Mouse (Mus musculus): ENCODE results near the gene Tmem201. TPM values are rescaled to one million over a fixed set of nuclear protein-coding genes. Genes with fewer than 3 reads are reported as not detected.

Gene Tmem201
- polyA plus RNA-seq, 1 experiment from 2014 or later, result 5.8 TPM

DNA sequence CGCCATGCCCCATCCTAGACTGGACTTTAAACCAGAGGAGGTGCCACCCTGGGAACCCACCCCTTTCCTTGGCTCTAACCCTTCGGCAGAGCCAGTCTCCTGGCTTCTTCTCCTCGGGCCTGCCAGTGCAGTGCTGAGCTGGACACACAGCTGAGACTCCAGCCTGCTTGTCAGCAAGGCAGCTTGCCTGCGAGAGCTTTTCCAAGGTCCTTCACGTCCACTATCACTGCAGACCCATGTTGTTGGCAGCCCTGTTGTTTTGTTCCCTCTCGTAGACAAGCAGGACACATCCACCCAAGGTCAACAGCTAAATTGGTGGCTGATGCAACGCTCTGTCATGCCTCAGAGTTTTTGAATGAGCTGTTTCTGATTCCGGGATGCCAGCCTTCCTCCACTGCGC is 39.3 kb upstream of the Tmem201 start:
- peak overlapping the region; percentile 54 for H3K4me2 ChIP-seq (ENCODE audit: low read depth, low read length)
- peak overlapping the region; percentile 95 for H3K27ac ChIP-seq (ENCODE audit: low read depth)
- DNase-seq (no peak), ATAC-seq (peak; percentile 32)
- H3K36me3 ChIP-seq (replicated peaks; ENCODE audit: insufficient read depth, low read length), result no peaks in the 10 kb centered on the region
- no peak for TF ChIP-seq EP300 (IDR thresholded peaks at IDR 0.05; ENCODE audit: low read depth)
- TF ChIP-seq CTCF (IDR thresholded peaks at IDR 0.05; ENCODE audit: low read depth), result no peak
- H3K9me3 ChIP-seq (ENCODE audit: low read length), result no peaks in the 10 kb centered on the region
- peak overlapping the region; percentile 62 for H3K9ac ChIP-seq (replicated peaks)
- H3K27me3 ChIP-seq (ENCODE audit: insufficient read depth, low read length), result no peaks in the 10 kb centered on the region
- peaks cover 27% of the 10 kb centered on the region for H3K4me1 ChIP-seq (ENCODE audit: insufficient read depth)
- peak overlapping the region; percentile 7; the same call in 1 of the 2 replicates for H3K4me3 ChIP-seq (ENCODE audit: low read depth, low read length)
- 63% methylated on average over 9 of the region's 9 CpGs for WGBS (ENCODE audit: insufficient replicate concordance)

- DNase-seq (no peak), ATAC-seq (peak; percentile 7; the same call in 1 of the 2 replicates)
- TF ChIP-seq EP300 (IDR thresholded peaks at IDR 0.05; ENCODE audit: low read depth), result no peak
- no peak for TF ChIP-seq CTCF (IDR thresholded peaks at IDR 0.05; ENCODE audit: low read depth)
- H3K9me3 ChIP-seq (ENCODE audit: low read length), result no peaks in the 10 kb centered on the region
- H3K9ac ChIP-seq (replicated peaks), result peak overlapping the region; percentile 62; the same call in 1 of the 2 replicates
- no peaks in the 10 kb centered on the region for H3K27me3 ChIP-seq (ENCODE audit: insufficient read depth, low read length)
- H3K27ac ChIP-seq (ENCODE audit: low read depth), result peak overlapping the region; percentile 95
- H3K36me3 ChIP-seq (replicated peaks; ENCODE audit: insufficient read depth, low read length), result no peaks in the 10 kb centered on the region
- peaks cover 27% of the 10 kb centered on the region for H3K4me1 ChIP-seq (ENCODE audit: insufficient read depth)
- H3K4me2 ChIP-seq (ENCODE audit: low read depth, low read length), result peak overlapping the region; percentile 54
- 14% methylated on average over 8 of the region's 8 CpGs for WGBS (ENCODE audit: insufficient replicate concordance)
- peak overlapping the region; percentile 18; the same call in 1 of the 2 replicates for H3K4me3 ChIP-seq (ENCODE audit: low read depth, low read length)
Observed at GRCm38 (mm10) chr4:149775760-149776362, 38.0 kb upstream of the Tmem201 start.

DNA sequence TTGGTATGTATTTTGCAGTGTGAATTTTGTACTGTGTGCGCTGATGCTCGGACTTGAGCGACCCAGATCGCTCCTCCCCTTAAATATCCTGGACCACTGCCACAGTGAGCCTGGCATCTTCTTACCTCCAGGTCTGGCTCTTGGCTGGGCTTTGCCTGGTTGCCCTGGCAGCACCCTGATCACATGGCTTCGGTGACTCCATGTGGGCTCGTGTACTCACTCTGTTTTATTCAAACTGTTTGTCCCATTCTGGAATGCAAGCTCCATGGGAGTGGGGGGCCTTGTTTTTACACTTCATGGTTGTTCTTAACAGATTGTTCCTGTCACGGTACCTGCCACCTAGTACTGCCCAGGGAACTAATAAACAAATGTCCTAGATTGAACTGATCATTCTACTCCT is 37.5 kb upstream of the Tmem201 start:
- TF ChIP-seq EP300 (IDR thresholded peaks at IDR 0.05; ENCODE audit: low read depth) (no peak; the same call in 1 of the 2 replicates), CTCF (IDR thresholded peaks at IDR 0.05; ENCODE audit: low read depth) (no peak)
- Histone ChIP-seq H3K27ac (ENCODE audit: low read depth) (peak overlapping the region; percentile 95), H3K4me3 (ENCODE audit: low read depth, low read length) (no peak overlapping the region), H3K9ac (replicated peaks) (no peak overlapping the region), H3K4me1 (ENCODE audit: insufficient read depth) (peaks cover 24% of the 10 kb centered on the region), H3K4me2 (ENCODE audit: low read depth, low read length) (0 out of 2 replicates have a peak overlapping the region, but pooled peaks have one; percentile 54), H3K36me3 (replicated peaks; ENCODE audit: insufficient read depth, low read length) (no peaks in the 10 kb centered on the region), H3K9me3 (ENCODE audit: low read length) (no peaks in the 10 kb centered on the region), H3K27me3 (ENCODE audit: insufficient read depth, low read length) (no peaks in the 10 kb centered on the region)
- ATAC-seq (peak; percentile 33), DNase-seq (no peak)
- WGBS (ENCODE audit: insufficient replicate concordance), result 64% methylated on average over 7 of the region's 7 CpGs

GRCm38 (mm10) chr4:149774094-149774470 is 36.2 kb upstream of the Tmem201 start, which contains the start of gene Slc25a33:
TSS of gene Slc25a33 (minus strand) at chr4:149774277.
- Histone ChIP-seq H3K36me3 (replicated peaks; ENCODE audit: insufficient read depth, low read length) (no peaks in the 10 kb centered on the region), H3K4me3 (ENCODE audit: low read depth, low read length) (peak within 1 kb of the TSS; percentile 77), H3K9ac (replicated peaks) (peak within 1 kb of the TSS; percentile 96), H3K4me2 (ENCODE audit: low read depth, low read length) (peak within 1 kb of the TSS; percentile 97), H3K27ac (ENCODE audit: low read depth) (peak within 1 kb of the TSS; percentile 95), H3K27me3 (ENCODE audit: insufficient read depth, low read length) (no peaks in the 10 kb centered on the region), H3K4me1 (ENCODE audit: insufficient read depth) (peaks cover 13% of the 10 kb centered on the region), H3K9me3 (ENCODE audit: low read length) (no peaks in the 10 kb centered on the region)
- ATAC-seq, result peak; percentile 84
- TF ChIP-seq EP300 (IDR thresholded peaks at IDR 0.05; ENCODE audit: low read depth), result no peak
- no peak for TF ChIP-seq CTCF (IDR thresholded peaks at IDR 0.05; ENCODE audit: low read depth)
- under 1% methylated on average over 51 of the region's 51 CpGs for WGBS (ENCODE audit: insufficient replicate concordance)
- DNase-seq, result peak; percentile 95

DNA sequence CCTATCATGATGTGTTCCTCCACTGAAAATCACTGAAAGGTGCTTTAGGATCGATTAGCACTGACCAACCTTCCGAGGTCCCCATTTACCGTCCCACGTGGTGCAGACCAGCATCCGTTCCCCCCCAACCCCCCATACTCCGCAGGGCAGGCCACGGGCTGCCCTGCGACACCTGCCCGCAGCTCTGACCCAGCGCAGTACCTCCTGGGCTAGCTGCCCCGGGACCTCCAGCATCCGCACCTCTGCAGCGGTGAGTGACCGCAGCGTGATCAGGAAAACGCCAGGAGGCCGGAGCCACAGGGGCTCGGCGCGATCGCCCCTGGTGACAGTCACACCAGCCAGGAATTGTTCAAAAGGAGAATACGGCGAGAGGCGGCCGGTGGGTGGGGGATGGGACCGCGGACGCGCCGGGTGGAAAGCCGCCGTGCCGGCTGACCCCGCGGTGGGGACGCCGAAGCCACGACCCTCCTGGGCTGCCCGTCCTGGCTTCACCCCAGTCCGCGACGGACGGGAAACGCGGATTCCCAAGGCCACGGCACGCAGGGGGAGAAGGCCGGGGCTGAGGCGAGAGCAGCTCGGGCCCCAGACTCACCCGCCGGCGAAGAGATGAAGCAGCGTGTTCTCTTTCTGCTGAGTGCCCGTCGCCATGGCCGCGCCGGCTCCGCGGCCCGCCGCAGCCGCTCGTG is 35.7 kb upstream of the Tmem201 start:
- DNase-seq, result peak; percentile 60
- Histone ChIP-seq H3K4me2 (ENCODE audit: low read depth, low read length) (peak overlapping the region; percentile 97), H3K27me3 (ENCODE audit: insufficient read depth, low read length) (no peaks in the 10 kb centered on the region), H3K27ac (ENCODE audit: low read depth) (peak overlapping the region; percentile 94), H3K4me1 (ENCODE audit: insufficient read depth) (peaks cover 13% of the 10 kb centered on the region; the same call in 1 of the 2 replicates), H3K36me3 (replicated peaks; ENCODE audit: insufficient read depth, low read length) (no peaks in the 10 kb centered on the region), H3K9me3 (ENCODE audit: low read length) (no peaks in the 10 kb centered on the region), H3K9ac (replicated peaks) (peak overlapping the region; percentile 96), H3K4me3 (ENCODE audit: low read depth, low read length) (peak overlapping the region; percentile 77)
- no peak for TF ChIP-seq CTCF (IDR thresholded peaks at IDR 0.05; ENCODE audit: low read depth)
- TF ChIP-seq EP300 (IDR thresholded peaks at IDR 0.05; ENCODE audit: low read depth), result no peak
- peak; percentile 33 for ATAC-seq
- under 1% methylated on average over 51 of the region's 65 CpGs for WGBS (ENCODE audit: insufficient replicate concordance)

DNA sequence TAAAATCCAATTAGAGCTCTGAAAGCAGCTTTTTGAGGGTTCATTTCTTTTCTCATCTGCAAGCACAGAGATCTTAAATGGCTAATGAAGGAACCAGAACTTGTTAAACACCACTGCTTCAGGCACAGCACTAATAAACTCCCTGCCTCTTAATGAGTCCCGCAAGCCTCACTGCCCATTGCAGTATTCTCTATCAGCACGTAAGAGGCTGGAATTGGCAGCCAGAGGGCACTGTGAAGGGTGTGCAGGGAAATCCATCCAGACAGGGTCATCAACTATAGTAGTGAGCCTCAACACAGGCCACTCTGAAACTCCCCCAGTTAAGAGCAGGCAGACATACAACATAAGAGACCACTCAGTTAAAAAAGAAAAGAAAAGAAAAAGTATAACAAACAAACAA is 34.5 kb upstream of the Tmem201 start:
- H3K4me1 ChIP-seq (ENCODE audit: insufficient read depth), result peaks cover 9% of the 10 kb centered on the region; the same call in 1 of the 2 replicates
- peak overlapping the region; percentile 96 for H3K9ac ChIP-seq (replicated peaks)
- no peaks in the 10 kb centered on the region for H3K27me3 ChIP-seq (ENCODE audit: insufficient read depth, low read length)
- no peaks in the 10 kb centered on the region for H3K9me3 ChIP-seq (ENCODE audit: low read length)
- peak overlapping the region; percentile 77 for H3K4me3 ChIP-seq (ENCODE audit: low read depth, low read length)
- H3K27ac ChIP-seq (ENCODE audit: low read depth), result peak overlapping the region; percentile 94
- ATAC-seq (no peak), DNase-seq (no peak)
- WGBS (ENCODE audit: insufficient replicate concordance), result 33% methylated on average over 2 of the region's 2 CpGs
- no peaks in the 10 kb centered on the region for H3K36me3 ChIP-seq (replicated peaks; ENCODE audit: insufficient read depth, low read length)
- TF ChIP-seq CTCF (IDR thresholded peaks at IDR 0.05; ENCODE audit: low read depth) (peak; percentile 68), EP300 (IDR thresholded peaks at IDR 0.05; ENCODE audit: low read depth) (no peak)
- H3K4me2 ChIP-seq (ENCODE audit: low read depth, low read length), result peak overlapping the region; percentile 97
